Mouse (Mus musculus) heart, adult 11 months (tissue): ENCODE results near the gene Gas7.

Experiments
- DNase-seq: peaks from one replicate; pipeline ENCODE4 v3.0.0; 2022

The Gas7 gene

DNA sequence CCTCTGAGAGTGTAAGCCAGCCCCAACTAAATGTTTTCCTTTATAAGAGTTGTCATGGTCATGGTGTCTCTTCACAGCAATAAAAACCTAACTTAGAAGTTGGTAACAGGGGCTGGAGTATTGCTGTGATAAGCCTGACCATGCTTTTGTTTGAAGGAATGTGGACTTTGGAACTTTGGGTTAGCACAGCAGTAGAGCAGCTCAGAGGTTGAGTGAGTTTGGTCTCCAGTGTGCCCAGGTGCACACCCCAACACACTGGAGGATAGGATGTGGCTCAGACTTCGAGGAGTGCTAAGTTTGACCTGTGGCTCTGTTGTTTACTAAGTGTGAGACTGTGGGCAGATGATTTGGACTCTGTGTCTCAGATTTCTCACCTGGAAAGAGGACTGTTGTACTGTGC, 41.6 kb downstream of the Gas7 start:
- no peak for DNase-seq

DNA sequence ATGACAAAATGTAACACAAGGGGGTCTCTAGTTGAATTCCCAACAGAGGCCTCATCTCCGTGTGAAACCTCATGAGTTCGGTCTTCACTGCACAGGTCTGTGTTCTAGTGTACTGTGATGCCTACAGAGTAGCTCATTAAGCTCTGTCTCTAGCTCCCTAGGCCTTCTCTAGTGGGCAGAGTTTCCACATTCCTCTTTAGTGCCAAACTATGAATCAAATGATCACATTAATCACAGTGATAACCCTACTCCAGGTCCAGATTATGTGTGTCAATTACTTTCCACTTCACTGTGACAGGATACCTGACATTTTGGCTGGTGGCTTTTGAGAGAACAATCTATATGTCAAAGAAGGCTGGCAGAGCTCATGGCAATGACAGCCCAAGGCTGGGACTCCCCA, 44.9 kb downstream of the Gas7 start:
- no peak for DNase-seq

DNA sequence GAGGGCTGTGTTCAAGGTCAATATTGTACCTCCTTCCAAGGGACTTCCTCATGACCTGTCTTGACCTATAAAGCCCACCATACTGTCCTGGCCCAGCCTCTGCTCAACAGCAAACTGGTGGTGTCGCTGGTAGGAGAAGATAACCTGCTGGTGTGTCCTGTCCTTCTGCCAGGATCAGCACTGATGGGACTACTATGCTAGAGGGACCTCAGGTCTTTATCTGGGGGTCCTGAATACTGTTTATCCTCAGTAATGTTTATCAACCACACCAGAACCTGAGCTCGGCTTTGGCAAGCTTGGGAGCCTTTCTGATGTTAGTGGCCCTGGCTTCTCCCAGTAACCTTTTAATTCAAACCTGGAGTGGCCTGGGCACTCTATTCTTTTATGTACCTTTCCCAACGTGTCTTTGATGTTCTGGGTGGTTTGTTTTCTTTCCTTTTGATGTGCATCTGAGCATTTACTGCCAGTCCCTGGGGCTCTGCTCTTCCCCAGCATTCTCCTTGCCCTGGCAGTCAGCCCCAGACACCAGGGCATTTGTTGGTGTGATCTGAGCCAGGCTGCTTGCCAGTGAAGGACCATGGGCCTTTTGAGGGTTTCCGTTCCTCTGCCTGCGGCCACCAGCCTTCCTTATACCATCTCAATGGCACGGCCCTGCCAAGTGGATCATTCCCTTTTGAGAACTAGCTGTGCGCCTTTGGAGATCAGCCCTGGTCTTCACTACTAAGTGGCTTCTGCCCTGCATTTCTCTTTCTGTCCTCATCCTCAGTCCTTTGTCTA, 46.4 kb downstream of the Gas7 start:
- DNase-seq = peak; percentile 92

DNA sequence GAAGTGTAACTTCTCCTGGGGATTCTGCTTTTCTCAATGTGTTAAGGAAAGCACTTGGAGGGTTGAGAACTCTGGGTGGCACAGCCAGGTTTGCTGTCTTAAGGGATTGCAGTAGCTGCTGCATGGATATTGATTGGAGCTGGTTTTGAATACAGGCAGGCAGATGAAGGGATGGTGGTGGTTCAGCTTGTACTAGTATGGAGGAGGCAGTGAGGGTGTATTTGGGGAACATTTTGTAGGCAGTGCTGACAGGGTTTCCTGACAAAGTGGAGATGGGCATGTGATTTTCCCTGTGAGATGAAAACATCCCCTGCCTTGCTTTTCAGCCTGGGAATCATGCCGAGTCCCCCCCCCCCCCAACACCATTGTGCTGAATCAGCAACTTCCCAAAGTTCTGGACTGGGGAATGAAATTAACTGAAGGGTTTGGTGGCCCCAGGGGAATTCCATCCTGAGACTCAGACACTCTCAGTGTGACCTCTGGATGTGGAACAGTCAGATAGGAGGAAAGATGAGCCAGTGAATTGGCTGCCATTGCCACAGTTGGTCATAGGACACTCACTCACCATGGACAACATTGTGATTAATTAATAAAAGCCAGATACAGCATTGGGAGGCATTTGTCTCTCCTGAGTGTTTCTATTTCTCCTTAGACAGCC, 54.1 kb downstream of the Gas7 start:
- DNase-seq = no peak

DNA sequence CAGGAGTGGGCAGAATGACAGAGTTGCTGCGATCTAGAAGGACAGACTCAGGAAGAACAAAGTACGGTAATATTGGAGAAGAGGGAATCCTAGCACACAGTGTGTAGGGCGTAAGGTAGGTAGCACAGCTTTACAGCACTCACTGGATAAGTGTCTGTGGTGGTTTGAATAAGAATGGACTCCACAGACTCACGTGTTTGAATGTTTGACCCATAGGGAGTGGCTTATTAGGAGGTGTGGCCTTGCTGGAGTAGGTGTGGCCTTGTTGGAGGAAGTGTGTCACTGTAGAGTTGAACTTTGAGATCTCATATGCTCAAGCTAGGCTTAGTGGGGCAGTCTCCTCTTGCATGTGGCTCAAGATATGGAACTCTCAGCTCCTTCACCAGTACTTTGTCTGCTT, 55.6 kb downstream of the Gas7 start:
- DNase-seq = no peak

DNA sequence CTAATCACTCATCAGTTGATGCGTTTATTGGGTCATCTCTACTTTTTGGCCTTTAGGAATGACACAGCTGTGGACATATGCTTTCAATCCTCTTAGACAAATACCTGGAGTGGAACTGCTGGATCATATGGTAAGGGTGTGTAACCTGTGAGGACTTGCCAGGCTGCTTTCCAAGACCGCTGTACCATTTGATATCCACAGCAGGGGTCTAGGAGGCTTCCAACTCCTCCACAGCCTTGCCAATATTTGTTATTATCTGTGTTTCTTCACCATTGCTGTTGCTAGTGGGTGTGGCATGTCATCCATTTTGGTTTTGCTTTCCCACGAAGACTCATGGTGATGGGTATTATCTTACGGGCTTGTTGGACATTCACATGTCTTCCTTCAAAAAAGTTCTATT, 57.8 kb downstream of the Gas7 start:
- DNase-seq = no peak

DNA sequence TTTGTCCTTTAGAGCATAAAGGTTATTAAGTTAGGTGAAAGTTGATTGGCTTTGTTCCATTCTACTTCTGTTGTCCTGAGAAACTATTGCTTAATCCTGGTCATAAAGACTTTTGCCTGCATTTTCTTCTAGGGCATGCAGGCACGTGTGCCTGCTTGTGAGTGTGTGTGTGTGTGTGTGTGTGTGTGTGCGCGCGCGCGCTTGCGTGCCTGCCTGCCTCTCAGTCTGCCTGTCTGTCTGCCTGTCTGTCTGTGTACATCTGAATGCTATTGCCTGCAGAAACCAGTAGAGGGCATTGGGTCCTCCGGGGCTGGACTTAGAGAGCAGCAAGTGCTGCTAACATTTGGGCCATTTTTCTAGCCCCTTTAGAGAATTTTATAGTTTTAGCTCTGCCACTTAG, 59.2 kb downstream of the Gas7 start:
- DNase-seq = no peak

DNA sequence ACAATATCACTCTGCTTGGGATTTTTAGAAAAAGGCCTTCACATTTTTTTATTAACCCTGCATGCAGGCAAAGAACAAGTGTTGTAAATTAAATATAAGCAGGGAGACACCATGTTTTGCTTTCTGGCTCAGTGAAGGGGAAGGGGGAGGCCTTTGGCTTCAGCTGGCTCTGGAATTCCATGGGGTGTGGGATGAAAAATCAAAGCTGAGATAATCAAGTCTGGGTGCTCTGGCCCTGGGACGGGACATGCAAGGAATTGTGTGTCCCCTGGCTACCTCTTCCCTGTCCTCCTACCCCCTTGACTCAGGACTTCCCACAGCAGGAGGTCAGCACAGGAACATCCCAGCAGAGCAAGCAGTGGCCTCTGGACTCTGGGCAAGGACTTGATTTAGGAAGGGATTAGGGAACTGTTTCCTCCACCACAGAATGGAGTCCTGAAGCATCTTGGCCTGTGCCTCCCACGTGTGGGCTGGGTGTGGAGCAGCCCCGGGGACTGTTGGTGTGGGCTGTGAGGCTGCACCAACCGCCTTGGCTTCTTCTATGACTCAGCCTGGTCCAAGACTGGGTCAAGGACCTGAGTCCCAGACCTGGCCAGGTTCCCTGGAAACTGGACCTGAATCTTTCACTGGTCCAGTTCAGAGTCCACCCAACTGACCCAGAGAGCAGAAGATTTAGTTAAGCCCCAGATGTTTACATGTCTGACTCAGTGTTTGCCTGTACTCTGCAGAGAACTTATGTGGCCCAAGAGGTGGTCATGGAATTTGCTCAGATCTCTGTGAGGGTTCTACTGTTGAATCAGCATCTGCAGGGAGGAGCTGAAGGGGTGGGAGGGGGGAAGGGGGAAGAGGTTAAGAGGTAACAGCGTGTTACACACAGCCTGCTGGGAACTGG, 60.0 kb downstream of the Gas7 start:
- peak; percentile 95 for DNase-seq

DNA sequence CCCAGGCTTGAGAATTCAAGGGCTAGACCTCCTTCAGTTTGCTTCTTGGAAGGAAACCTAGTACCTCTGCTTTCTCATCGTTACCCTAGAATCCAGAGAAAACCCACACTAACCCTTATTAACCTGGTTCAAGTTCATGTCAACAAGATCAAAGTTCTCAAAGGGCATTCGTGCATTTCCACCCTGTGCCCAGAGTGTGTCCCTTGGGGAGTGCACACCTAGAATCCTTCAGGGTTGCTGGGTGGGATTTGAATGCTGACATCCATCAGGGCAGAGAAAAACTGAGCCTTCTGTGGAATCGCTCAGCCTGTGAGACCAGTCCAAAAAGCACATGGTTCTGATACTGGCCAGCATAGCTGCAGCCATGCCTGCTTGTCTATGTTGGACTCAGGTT, 60.7 kb downstream of the Gas7 start:
- DNase-seq = no peak

DNA sequence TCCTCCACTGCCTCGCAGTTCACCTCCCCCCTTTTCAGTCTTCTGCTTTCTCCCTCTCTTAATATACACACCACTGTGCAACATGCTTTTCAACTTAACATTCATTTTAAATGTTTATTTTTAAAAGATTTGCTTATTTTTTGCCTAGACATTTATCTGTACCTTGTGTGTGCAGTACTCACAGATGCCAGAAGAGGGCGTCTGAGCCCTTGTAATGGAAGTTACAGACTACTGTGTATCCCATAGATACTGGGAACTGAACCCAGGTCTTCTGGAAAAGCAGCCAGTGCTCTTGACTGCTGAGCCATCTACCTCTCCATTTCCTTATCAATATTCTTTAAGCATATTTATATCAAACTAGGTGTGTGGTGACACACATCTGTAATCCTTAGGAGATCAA, 62.5 kb downstream of the Gas7 start:
- no peak for DNase-seq

DNA sequence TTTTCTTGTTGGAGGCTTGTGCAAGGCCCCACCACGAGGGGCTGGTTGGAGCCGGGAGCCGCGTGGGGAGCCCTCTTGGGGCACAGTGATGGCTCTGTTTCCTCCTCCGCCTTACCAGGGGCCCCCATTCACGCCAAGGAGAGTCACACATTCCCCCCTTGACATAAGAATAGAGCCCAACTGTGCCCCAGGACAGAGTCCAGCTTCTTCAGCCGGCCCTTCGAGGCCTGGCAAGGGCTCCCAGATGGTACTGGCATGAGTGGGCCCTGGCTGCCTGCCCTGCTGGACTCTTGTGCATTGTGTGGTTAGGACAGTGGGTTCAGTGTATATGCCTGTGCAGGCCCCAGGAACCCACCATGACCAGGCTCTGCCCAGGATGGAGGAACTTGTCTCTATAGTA, 63.7 kb downstream of the Gas7 start:
- DNase-seq = peak; percentile 89

DNA sequence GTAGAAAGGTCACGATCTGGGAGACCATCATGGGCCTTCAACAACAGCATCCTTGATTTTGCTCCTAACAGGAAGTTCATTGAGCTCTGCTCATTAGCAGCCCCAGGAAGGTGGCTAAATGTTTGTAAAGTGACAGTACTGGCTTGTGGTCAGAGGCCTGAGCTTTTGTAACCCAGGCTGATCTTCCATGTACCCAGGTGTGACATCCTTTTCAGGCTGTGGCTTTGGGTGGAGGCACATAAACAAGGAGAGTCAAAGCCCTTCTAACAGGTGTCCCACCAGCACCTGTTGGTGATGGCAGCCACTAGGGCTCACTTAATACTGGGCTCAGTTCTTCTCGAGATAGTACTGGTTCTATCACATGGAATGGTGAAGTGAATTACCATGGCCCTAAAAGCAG, 67.4 kb downstream of the Gas7 start:
- no peak for DNase-seq

DNA sequence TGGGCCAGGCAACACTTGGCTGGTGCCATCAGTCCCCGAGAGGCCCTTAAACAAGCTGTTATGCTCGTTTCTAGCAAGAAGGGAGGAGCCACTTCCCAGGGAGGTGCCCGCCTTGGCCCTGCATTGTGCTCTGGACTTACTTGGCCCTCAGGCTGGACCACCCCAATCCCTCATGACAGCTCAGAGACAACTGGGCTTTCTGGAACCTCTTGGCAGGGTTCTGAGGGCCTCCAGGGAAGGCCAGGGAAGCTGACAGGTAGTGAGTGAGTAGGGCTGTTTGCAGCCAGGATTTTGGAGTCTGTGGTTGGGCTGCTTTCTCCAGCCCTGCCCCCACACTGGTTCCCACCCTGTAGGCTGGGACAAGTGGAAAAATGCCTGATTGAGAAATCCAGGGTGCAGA, 68.6 kb downstream of the Gas7 start:
- peak; percentile 97 for DNase-seq

DNA sequence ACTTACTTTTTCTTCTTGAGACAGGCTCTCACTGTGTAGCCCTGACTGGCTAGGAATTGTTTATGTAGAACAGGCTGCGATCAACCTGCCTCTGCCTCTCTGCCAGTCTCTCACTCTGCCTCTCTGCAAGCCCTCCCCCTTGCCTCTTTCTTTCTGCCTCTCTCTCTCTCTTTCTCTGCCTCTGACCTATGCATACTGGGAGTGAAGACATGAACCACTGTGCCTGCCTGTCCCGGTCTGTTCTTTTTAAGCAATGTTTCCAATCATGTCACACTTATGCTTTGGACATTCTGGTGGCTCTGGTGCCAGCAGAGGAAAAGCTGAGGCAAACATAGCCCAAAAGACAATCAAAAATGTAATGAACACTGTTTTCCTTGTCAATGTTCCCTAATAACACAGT, 69.5 kb downstream of the Gas7 start:
- no peak for DNase-seq

DNA sequence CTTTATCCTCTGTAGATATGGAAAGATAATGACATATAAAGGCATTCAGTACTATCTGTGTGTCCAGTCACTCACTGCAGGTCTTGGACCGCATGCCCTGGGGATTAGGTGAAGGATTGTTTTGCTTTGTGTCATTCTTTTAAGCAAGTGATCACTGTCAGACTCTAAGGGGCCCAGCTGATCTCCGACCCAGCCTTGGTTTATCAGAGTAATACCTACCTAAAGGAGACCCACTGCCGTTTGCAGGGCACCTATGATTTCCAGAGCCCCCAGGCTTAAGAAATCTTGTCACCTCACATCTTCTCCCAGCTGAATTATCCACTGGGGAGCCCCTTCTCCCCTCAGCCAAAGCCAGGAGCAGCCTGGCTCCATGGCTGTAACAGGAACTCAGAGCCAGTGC, 70.6 kb downstream of the Gas7 start:
- no peak for DNase-seq

DNA sequence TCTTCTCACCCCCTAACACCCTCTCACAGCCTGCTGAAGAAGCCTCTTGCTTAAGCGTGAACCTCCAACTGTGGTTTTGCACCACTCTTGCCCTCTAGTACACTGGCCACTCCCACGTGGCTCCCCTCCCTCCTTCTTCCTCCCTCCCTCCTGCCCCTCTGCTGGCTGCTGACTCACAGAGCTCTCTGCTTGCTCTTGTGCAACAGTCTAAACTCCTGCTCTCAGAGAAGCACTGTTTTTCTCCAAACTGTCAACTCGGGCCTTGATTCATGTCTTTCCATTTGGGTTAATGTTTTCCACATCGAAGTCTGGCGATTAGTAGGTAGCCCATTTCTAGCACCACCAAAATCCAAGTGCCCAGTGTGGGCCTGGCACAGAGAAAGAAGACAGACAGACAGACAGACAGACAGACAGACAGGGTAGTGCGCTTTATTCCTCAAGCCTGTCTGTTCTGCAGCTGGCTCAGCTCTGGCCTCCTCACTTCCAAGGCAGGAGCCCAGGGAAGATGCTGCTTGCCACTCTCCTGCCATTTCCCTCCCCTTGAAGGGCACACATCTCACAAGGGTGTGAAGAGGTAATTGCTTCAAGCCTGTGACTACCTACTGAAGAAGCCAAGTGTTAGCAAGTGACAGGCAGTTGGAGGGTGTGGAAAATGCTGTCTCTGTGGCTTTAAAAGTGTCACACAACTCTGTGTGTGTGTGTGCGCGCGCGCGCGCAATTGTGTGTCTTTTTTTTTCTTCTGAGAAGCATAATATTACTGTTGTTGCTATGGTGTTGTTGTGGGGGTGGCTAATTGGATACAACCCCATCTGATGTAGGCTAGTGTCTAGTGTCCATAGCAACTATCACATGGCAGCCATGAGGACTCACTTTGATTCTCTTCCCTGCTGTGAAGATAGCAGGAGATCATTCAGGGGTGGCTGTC, 71.6 kb downstream of the Gas7 start:
- DNase-seq = peak; percentile 98

DNA sequence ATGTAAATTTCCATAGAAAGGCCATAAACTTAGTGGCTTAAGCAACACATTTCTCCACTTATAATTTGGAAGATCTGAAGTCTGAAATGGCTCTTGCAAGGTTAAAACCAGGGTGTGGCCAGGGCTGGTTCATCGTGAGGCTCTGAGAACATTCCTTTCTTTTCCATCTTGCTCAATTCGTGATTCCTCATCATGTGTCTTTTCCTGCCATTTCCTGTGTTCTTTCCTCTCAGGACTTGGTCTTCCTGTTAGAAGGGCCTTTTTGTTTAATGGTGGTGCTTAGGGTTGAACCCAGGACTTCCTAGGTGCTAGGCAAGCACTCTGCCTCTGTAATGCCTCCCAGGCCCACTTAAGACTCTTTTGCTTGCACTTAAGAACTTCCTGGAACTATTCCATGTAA, 76.0 kb downstream of the Gas7 start:
- no peak for DNase-seq

DNA sequence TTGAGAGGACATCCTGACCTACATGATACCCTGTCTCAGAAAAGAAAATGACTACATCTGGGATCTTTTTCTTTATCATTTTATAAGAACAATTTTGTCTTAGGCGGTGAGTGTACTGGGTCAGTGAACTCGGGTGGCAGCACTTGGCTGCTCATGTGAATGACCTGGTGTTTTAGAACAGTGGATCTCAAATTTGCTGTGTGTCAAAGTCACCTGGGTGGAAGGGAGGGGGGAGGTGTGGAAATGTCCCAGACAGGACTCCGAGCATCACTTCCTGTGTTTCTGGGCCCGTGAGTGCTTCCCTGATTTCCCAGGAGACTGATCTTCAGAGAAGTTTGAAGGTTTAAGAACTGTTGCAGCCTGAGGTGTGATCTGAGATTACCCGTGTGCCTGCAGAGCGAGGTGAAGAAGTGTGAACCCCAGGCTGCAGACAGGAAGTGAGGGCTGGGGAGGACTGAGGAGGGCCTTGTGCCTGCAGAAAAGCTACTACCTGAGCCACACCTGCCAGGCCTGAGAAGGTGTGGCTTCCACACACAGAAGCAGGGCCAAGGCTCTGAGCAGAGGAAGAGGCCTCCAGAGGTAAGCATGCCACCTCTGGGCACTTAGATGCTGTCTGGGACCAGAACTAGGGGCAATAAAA, 76.8 kb downstream of the Gas7 start:
- no peak for DNase-seq

DNA sequence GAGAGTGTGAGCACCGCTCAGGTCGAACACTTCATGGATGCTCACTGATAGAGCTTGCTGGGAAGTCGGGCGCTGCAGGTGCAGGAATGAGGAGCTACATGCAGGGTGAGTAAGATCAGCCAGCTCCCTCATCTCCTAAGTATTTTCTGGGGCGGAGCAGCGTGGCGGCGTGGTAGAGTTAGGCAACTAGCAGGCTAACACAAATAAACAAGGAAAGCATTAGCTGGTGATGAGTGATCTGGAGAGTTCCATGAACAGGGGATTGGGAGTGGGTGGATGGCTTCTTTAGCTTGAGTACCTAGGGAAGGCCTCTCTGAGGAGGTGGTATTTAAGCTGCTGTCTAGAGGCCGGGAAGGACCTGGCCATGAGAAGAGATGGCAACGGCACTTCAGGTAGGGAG, 77.5 kb downstream of the Gas7 start:
- DNase-seq = peak; percentile 90

DNA sequence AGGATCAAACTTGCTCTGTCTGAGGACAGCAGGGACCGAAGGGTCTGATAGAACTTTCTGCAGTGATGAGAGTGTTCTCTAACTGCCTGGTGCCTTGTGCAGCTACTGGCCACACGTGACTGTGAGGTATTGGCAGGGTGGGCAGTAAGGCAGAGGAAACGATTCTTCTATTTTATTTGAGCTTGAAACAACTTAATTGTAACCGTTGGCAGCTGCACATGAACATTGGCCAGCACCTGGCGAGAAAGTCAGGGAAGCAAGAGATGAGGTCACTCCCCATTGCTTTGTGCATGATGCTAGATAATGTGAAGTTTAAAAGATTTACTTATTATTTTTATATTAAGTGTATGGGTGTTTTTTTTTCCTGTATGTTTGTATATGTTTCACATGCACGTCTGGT, 77.9 kb downstream of the Gas7 start:
- peak; percentile 89 for DNase-seq

DNA sequence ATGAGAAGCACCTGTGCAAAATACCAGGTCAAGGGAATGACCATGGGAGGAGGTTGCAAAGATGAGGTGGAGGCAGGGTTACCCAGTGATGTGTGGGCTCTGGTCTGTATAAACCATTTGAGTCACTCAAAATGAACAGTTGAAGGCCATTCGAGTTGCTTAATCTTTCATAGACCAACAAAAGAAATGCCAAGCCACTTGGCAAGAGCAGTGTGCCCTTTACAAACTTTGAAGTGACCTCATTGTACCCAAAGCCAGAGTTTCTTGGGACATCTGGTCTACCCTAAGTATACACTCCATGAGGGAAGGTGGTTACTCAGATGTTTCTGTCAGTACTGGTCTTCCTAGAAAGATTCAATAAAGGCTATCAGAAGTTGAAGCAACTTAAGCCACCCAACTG, 80.5 kb downstream of the Gas7 start:
- no peak for DNase-seq

DNA sequence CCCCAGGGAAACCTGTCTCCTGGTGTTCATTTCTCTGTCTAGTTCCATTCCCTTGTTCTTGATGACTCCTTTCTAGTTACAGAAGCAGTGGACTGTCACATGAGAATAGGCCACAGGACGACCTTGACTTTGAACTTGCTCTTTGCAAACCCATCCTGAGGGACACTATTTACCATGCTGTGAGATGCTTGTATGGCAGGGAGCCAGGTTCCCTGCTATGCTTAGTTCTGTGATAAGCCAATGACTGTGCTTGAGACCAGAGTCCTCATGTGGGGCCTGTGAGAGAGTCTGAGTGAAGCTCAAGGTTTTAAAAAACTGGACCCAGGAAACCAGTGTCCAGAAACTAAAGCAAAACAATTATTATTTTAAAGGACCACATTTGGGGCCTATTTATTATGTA, 81.2 kb downstream of the Gas7 start:
- DNase-seq = no peak
